Mouse (Mus musculus) heart, embryonic 14.5 days (tissue): Measurements from ENCODE around the gene Il10rb. TPM values are rescaled to one million over a fixed set of nuclear protein-coding genes. Genes with fewer than 3 reads are reported as not detected.

Experiments used
- ATAC-seq: fragments of 200-750 bp; cut with Nextera tagmentation; 2 replicates; pipeline ENCODE4 v1.8.0; 2017; ENCODE audit warnings: low read depth, moderate TSS enrichment; ENCODE audit not compliant: insufficient number of reproducible peaks, insufficient read depth, low FRiP score
- H3K27ac ChIP-seq, 2 experiments: fragments of 200-500 bp in 1 of 2; fragments of 300-500 bp in 1 of 2; sonication (generic) in 1 of 2; replicated peaks in 1 of 2; 2 replicates each; pipeline ENCODE4 v1.5.1; 2012 to 2014; ENCODE audit warnings: low read depth in 2 of 2, low read length in 2 of 2, control low read depth in 1 of 2, mild to moderate bottlenecking in 1 of 2, mixed read lengths in 1 of 2; ENCODE audit not compliant: control insufficient read depth in 1 of 2, insufficient read depth in 1 of 2
- H3K27me3 ChIP-seq: fragments of 300-500 bp; sonication (generic); 2 replicates; pipeline ENCODE4 v1.6.1; 2014; ENCODE audit warnings: mild to moderate bottlenecking, low read length, control low read depth; ENCODE audit not compliant: control insufficient read depth, insufficient read depth
- H3K36me3 ChIP-seq: fragments of 300-500 bp; sonication (generic); 2 replicates; pipeline ENCODE4 v1.6.1; 2014; ENCODE audit warnings: mild to moderate bottlenecking, control low read depth, low read length, mixed read lengths; ENCODE audit not compliant: control insufficient read depth, insufficient read depth
- H3K4me1 ChIP-seq, 2 experiments: fragments of 200-500 bp in 1 of 2; fragments of 300-500 bp in 1 of 2; sonication (generic) in 1 of 2; 2 replicates each; pipeline ENCODE4 v1.6.1; 2012 to 2014; ENCODE audit warnings: low read length in 2 of 2, control low read depth in 1 of 2, mixed read lengths in 1 of 2; ENCODE audit not compliant: control insufficient read depth in 2 of 2, insufficient read depth in 2 of 2
- H3K4me2 ChIP-seq: fragments of 300-500 bp; sonication (generic); 2 replicates; pipeline ENCODE4 v1.6.1; 2014; ENCODE audit warnings: mild to moderate bottlenecking, low read length
- H3K4me3 ChIP-seq, 2 experiments: fragments of 200-500 bp in 1 of 2; fragments of 300-500 bp in 1 of 2; sonication (generic) in 1 of 2; 2 replicates each; pipeline ENCODE4 v1.5.1; 2012 to 2014; ENCODE audit warnings: low read length in 2 of 2, mild to moderate bottlenecking in 2 of 2, control low read depth in 1 of 2, low read depth in 1 of 2, moderate library complexity in 1 of 2; ENCODE audit not compliant: control insufficient read depth in 1 of 2, insufficient read depth in 1 of 2
- H3K9ac ChIP-seq: fragments of 300-500 bp; sonication (generic); 2 replicates; pipeline ENCODE4 v1.6.1; 2014; ENCODE audit warnings: mild to moderate bottlenecking, low read length
- H3K9me3 ChIP-seq: fragments of 300-500 bp; sonication (generic); 2 replicates; pipeline ENCODE4 v1.6.1; 2016; ENCODE audit warnings: low read length, control low read depth; ENCODE audit not compliant: control insufficient read depth
- WGBS: fragments of 180-500 bp; shearing (Covaris S2); extraction: QIAGEN DNeasy Blood & Tissue Kit; methylation state at CpG from one replicate; pipeline ENCODE4 v1.1.7; 2014; 5-methylcytosine and 5-hydroxymethylcytosine counted together
- polyA plus RNA-seq: library from polyadenylated mRNA; unstranded; fragments of >200 nt; fragmentation: Nextera tagmentation; extraction: Ambion mirVana; gene quantifications from 2 replicates; pipeline ENCODE4 v1.2.1, GENCODE M21; 2014

Il10rb gene
- polyA plus RNA-seq, 1 experiment from 2014 or later, result 59.2 TPM

GRCm38 (mm10) chr16:91362616-91363272, 43.2 kb upstream of the Il10rb start:
- peaks cover 7 to 24% of the 10 kb centered on the region in 2 experiments for H3K4me1 ChIP-seq
- ATAC-seq, result no peak
- H3K9ac ChIP-seq, result 0 out of 2 replicates have a peak overlapping the region, but pooled peaks have one; percentile 25
- WGBS, result 44% methylated on average over 12 of the region's 12 CpGs
- H3K4me2 ChIP-seq, result peak overlapping the region; percentile 27; the same call in 1 of the 2 replicates
- peak overlapping the region; percentile 82 to 83 for H3K27ac ChIP-seq
- no peaks in the 10 kb centered on the region for H3K27me3 ChIP-seq
- no peaks in the 10 kb centered on the region for H3K36me3 ChIP-seq
- no peak overlapping the region for H3K4me3 ChIP-seq
- no peaks in the 10 kb centered on the region for H3K9me3 ChIP-seq

GRCm38 (mm10) chr16:91363483-91363882, 42.5 kb upstream of the Il10rb start:
- Histone ChIP-seq H3K9me3 (no peaks in the 10 kb centered on the region), H3K36me3 (no peaks in the 10 kb centered on the region), H3K4me3 (no peak overlapping the region), H3K4me2 (no peak overlapping the region), H3K27ac (peak overlapping the region; percentile 82 to 83), H3K4me1 (peaks cover 7 to 23% of the 10 kb centered on the region in 2 experiments), H3K27me3 (no peaks in the 10 kb centered on the region), H3K9ac (0 out of 2 replicates have a peak overlapping the region, but pooled peaks have one; percentile 11)
- WGBS, result 29% methylated on average over 3 of the region's 3 CpGs
- 0 out of 2 replicates have a peak, but pooled peaks have one; percentile 25 for ATAC-seq

GRCm38 (mm10) chr16:91366567-91366966, 39.4 kb upstream of the Il10rb start:
- H3K27ac ChIP-seq, result no peak overlapping the region
- H3K4me2 ChIP-seq, result no peak overlapping the region
- no peaks in the 10 kb centered on the region for H3K36me3 ChIP-seq
- H3K4me3 ChIP-seq, result no peak overlapping the region
- H3K27me3 ChIP-seq, result no peaks in the 10 kb centered on the region
- peaks cover 7 to 20% of the 10 kb centered on the region in 2 experiments for H3K4me1 ChIP-seq
- ATAC-seq, result no peak
- no peak overlapping the region for H3K9ac ChIP-seq
- H3K9me3 ChIP-seq, result no peaks in the 10 kb centered on the region

DNA sequence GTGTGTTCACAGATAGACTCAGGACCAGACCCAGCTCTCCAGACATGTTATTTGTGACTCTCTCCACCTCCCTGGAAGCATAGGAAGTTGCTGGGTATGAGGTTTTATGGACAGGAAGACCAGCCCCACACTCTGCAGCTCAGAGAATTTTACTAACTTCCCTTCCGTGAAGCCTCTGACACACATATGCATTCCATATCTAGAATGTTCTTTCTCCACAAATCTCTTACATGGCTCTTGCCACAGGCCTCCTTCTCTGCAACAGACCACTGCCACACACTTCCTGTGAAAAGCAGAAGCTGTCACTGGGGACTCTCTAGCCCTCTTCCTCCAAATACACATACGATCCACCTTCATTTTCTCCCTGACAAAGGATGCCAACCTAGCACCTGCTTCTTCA, 38.9 kb upstream of the Il10rb start:
- H3K27ac ChIP-seq, result no peak overlapping the region
- H3K9me3 ChIP-seq, result no peaks in the 10 kb centered on the region
- H3K27me3 ChIP-seq, result no peaks in the 10 kb centered on the region
- ATAC-seq, result no peak
- no peaks in the 10 kb centered on the region for H3K36me3 ChIP-seq
- H3K4me1 ChIP-seq, result peaks cover 7 to 19% of the 10 kb centered on the region in 2 experiments
- H3K4me2 ChIP-seq, result no peak overlapping the region
- H3K9ac ChIP-seq, result no peak overlapping the region
- H3K4me3 ChIP-seq, result no peak overlapping the region
- WGBS, result 70% methylated on average over 2 of the region's 2 CpGs

DNA sequence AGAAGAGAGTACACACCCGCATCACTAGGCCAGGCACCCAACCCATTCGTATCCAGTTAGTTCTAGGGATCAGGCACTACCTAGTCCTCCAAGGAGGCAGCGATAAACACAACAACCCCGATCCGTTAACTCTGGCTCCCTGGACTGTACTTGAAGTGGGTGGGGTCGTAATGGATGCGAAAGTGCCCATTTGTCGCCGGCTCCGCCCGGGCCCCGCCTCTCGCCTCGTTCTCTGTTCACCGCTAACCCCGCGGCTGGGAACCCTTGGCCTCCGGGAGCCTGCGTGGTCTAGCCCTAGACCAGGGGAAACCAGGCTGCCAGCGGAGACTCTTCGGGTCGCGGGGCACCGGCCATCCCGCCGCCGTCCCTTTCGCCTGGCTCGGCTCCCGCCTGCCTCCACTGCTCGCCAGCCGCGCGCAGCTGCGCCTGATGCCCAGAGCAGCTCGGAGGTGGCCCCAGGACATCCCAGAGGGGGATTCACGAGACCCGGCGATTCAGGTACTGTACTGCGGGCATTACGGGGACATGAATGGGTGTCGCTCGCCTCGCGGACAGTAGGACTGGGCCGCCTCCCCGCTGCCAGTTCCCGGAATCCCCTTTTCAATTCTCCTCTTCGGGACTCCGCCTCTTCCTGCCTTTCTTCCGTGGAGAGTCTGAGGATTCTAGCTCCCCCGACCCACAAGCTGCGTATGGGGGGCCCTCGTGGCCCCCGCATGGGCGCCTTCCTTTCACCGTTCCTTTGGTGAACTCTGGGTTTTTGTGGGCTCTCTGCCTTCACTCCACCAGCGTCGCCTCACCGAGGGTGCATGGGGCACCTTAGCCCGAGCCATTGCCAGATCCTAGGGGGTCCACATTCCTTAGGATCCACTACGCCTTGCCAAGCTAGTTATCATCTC, 33.1 kb upstream of the Il10rb start, which contains the start of gene Ifnar2:
Gene Ifnar2 (plus strand): TSS at position 207 of the 896 bp plus-strand sequence.
- Histone ChIP-seq H3K9ac (peak within 1 kb of the TSS; percentile 83), H3K27me3 (no peaks in the 10 kb centered on the region), H3K4me1 (peaks cover under 1 to 12% of the 10 kb centered on the region in 2 experiments), H3K27ac (peak within 1 kb of the TSS; percentile 93 to 96), H3K9me3 (no peaks in the 10 kb centered on the region), H3K36me3 (peaks cover 6% of the 10 kb centered on the region; the same call in 1 of the 2 replicates), H3K4me2 (peak within 1 kb of the TSS; percentile 64), H3K4me3 (peak within 1 kb of the TSS; percentile 70 to 81)
- ATAC-seq, result peak; percentile 81
- WGBS, result under 1% methylated on average over 60 of the region's 62 CpGs

DNA sequence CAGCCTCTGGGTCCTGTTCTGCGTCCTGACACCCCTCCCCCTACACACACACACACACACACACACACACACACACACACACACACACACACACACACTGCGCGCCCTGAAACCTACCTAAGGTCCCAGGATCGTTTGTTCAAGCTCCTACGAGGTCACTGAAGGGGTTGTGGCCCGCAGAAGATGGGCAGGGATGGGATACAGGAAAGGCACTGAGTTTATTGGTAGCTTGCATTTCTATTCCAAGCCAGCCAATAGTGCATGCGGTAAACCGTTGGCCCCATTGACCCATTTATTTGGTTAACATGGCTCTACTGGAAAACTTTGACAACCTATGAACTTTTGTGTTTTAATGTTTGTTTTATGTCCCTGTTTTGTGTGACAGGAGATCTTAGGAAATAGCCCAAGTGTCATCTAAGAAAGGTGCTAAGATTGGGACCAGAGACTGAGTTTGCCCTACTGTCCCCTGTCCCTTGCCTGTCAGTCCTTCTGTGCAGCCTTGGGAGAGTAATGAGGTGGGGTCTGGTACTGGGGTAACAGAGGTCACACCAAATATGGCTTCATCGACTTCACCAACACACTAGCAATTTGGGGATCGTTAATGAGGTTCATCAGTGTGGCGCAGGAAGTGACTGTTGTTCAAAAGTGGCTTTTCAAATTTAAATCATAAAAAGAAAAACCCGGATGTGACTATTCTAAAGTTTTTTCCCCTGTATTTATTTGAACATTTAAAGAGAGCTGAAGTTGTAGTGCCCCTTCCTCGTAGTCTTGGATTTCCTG, 32.3 kb upstream of the Il10rb start:
- Histone ChIP-seq H3K9me3 (no peaks in the 10 kb centered on the region), H3K9ac (peak overlapping the region; percentile 83), H3K4me1 (peaks cover 7 to 16% of the 10 kb centered on the region in 2 experiments), H3K4me3 (peak overlapping the region; percentile 70 to 81), H3K4me2 (peak overlapping the region; percentile 64), H3K27ac (peak overlapping the region; percentile 93 to 96), H3K27me3 (no peaks in the 10 kb centered on the region), H3K36me3 (peaks cover 6% of the 10 kb centered on the region; the same call in 1 of the 2 replicates)
- 34% methylated on average over 13 of the region's 13 CpGs for WGBS
- ATAC-seq, result no peak

GRCm38 (mm10) chr16:91374253-91374634, 31.7 kb upstream of the Il10rb start:
- Histone ChIP-seq H3K27ac (peak overlapping the region in 1 of 2 experiments; percentile 96; a peak in 1 of 4 replicates), H3K4me3 (peak overlapping the region in 1 of 2 experiments; percentile 70; a peak in 2 of 4 replicates), H3K9ac (peak overlapping the region; percentile 83), H3K4me2 (peak overlapping the region; percentile 64), H3K27me3 (no peaks in the 10 kb centered on the region), H3K9me3 (no peaks in the 10 kb centered on the region), H3K4me1 (peaks cover 9 to 22% of the 10 kb centered on the region in 2 experiments), H3K36me3 (peaks cover 6% of the 10 kb centered on the region; the same call in 1 of the 2 replicates)
- ATAC-seq, result no peak
- 34% methylated on average over 3 of the region's 3 CpGs for WGBS
